Mouse (Mus musculus): ENCODE data around the gene Fam213a. TPM values are rescaled to one million over a fixed set of nuclear protein-coding genes. Genes with fewer than 3 reads are reported as not detected.

The Fam213a gene
- total RNA-seq, 2 experiments from 2014 or later, result 97.0 to 101 TPM

DNA sequence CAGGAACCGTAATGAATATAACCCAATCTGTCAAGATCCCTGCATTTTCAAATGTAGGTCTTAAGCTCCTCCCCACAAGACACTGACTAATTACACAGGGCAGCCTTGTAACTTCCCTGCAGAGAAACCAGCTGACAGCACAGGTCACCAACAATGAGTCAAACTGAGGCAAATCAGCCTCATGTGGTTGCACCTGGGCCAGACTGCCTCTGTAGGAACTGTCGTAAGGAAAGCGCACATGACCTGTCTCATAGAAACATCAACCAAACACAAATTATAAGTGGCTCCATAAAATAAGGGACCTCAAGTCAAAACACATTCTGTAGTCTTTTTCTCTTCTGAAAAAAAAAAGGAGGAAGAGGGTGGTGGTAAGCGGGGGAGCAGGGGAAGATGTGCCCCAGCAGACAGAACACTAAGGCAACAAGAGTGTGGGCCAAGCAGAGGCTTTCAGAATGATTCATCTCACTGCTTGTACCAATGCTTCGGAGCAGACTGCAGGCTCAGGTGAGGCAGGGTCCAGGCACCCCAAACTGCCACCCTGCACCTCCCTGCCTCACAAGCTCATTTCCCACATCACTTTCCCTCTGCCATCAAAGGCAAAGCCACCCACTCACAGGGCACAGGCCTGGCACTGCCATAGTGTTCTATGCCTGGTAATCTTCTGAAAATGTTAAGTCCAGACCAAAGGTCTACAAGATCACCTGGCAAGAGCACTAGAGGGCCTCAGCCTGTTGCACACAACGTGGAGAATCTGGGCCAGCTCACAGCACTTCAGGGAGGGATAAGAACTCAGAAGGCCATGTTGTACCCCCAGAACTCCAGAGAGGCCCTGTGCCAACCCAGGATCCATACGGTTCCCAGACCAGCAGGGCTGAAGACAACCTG lies 63.6 kb downstream of the Fam213a start:
- intact Hi-C loops (cut with DNase I), result no loop called here

DNA sequence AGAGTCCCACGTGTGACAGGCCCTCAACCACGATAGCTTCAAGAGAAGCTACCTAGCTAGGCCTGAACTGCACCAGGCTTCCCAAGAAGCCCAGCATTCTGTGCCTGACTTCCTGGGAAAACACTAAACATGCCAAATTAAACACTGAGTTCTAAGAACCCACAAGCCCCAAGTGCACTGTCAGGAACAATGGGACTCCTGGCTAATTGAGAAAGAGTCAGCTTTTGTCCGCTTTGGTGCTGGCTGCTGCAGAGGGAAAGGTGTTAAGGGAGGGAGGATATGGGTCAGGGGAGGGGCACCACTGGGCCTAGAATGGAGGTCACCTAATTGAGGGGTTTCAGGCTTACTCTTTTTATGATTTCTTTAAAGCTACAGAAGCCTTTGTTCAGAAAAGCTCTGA lies 64.5 kb downstream of the Fam213a start:
- no peak for DNase-seq (ENCODE audit: extremely low spot score in 1 of 2, low spot score in 2 of 2)
- intact Hi-C loops (cut with DNase I), result no loop called here

More for the DNA sequence above, 63.6 kb downstream of the Fam213a start:
- DNase-seq (ENCODE audit: extremely low spot score in 1 of 2, low spot score in 2 of 2), result peak in 1 of 2 experiments; percentile 13

DNA sequence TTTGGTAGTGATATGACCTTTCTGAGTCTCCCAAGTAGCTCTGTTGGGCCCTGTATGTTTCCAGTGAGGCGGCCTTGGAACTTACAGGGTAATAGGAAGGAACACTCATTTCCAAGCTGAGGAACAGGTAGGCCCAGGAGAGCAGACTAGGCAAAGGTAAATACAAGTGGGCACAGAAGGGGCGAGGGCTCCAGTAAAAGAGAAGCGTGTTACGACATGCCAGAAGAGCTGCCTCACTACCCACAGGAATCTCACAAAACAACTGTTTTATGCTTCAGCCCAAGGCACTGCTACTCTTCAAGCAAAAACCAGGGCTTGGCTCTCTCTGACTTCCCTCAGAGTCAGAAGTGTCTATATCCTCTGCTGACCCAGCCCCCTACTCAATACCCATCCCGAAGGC lies 65.1 kb downstream of the Fam213a start:
- intact Hi-C loops (cut with DNase I), result no loop called here
- DNase-seq (ENCODE audit: extremely low spot score in 1 of 2, low spot score in 2 of 2), result peak in 1 of 2 experiments; percentile 4

DNA sequence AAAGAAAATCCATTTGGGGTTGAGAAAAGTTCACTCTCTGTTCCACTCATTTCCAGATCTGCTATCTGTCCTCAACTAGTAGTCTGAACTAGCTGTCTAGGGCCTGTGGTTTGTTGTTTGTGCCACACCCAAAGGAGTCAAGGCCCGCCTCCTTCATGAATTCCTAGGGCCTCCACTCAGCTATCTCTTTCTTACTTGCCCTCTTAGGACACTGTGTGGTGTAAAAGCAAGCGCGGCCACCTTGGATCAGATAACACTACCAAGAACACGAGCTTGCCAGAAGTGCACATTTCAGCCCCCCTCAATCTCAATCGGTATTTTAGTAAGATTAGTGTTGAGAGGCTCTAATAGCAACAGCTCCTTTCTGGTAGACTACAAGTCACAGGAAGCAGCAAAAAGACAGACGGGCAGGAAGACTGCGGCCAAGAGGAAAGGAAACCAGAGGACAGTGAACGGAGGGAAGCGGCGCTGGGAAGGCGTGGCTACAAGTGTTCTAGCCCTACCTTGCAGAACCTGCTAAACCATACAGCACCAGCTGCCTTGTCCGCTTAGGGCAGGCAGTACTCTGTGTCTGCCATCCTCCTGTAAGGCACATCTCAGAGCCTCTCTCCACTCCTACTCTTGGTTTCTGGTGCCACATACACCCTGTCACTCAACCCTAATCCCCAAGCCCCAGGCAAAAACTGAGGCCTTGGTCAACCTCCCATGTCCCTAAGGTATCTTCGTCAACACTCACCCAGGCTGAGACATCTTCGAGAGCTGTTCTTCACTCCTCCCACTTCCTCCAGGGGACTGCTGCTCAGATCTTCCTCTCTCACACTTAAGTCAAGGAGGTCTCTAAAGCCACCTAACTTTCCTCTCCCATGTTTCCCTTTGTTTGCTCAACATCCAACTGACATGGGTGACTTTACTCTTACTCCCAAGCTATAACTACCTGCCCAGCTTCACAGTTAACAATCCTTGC lies 65.9 kb downstream of the Fam213a start:
- intact Hi-C loops (cut with DNase I), result no loop called here
- no peak for DNase-seq (ENCODE audit: extremely low spot score in 1 of 2, low spot score in 2 of 2)

DNA sequence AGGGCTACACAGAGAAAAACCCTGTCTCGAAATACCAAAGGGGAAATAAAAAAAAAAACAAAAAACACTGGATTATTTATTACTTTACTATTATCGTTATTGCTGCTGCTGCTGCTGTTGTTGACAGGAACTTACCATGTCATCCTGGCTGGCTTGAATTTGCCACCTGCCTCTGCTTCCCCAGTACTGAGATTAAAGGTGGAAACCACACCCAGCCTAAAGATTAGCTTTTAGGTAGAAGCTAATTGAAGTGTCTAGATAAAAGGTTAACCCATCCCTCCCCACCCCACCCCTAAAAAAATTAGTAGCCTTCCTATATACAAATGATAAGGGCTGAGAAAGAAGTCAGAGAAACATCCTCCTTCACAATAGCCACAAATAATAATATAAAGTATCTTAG lies 69.8 kb downstream of the Fam213a start:
- intact Hi-C loops (cut with DNase I), result no loop called here
- DNase-seq (ENCODE audit: extremely low spot score in 1 of 2, low spot score in 2 of 2), result no peak

Other genes starting within 250 kb of the Fam213a start
- gene Sh2d4b, start 120.5 kb downstream of the Fam213a start, total RNA-seq (2021), result 1 to 10 TPM; 3.6 to 4.6 TPM
- gene Tspan14, start 47.0 kb downstream of the Fam213a start, total RNA-seq (2021), result 10 to 100 TPM; 63.3 to 64.5 TPM
- gene Dydc2, start 55.4 kb upstream of the Fam213a start, total RNA-seq (2021), result under 1 TPM; 0.73 to 0.75 TPM
- gene Dydc1, start 59.1 kb upstream of the Fam213a start, total RNA-seq (2021), result not detected
- not detected for gene Mat1a, start 91.2 kb upstream of the Fam213a start, total RNA-seq (2021)
- gene Sftpa1, start 118.0 kb upstream of the Fam213a start, total RNA-seq (2021), result not detected
- not detected for gene Mbl1, start 137.7 kb upstream of the Fam213a start, total RNA-seq (2021)
- not detected for gene Sftpd, start 171.4 kb upstream of the Fam213a start, total RNA-seq (2021)

Data from left cerebral cortex, postnatal 10 days (tissue).